Comparison of ENCODE assay signal across 25 mouse cellular contexts in genomic region chr13:92293883-92294282, GRCm38 (mm10). TPM values are rescaled to one million over a fixed set of nuclear protein-coding genes. Genes with fewer than 3 reads are reported as not detected.
DNase-seq lines count a peak whose midpoint lies in the region; ATAC-seq lines count a peak whose summit lies in the region.
"Had no signal": no experiment of that assay in that cellular context is flagged by ENCODE, and none has a peak within 500 bp of the region (broad histone marks: within the 10 kb centered on the region; RNA-seq: fewer than 3 reads in every experiment).

No protein-coding gene starts in this region.

- no peaks in the 10 kb centered on the region for H3K9me3 ChIP-seq in midbrain, embryonic 11.5 days (ENCODE audit: control insufficient read depth, low read length)
- H3K9me3 ChIP-seq: embryonic facial prominence, embryonic 12.5 days; embryonic facial prominence, embryonic 15.5 days; G1E; hindbrain, embryonic 12.5 days; hindbrain, embryonic 15.5 days had no signal

- 94% methylated on average over 5 of the region's 5 CpGs for WGBS in midbrain, embryonic 11.5 days

- H3K9ac ChIP-seq in midbrain, embryonic 11.5 days (ENCODE audit: low read length), result no peak overlapping the region
- H3K9ac ChIP-seq: embryonic facial prominence, embryonic 12.5 days; embryonic facial prominence, embryonic 15.5 days; forebrain, postnatal 0 days; hindbrain, embryonic 12.5 days; hindbrain, embryonic 15.5 days had no signal

- no peaks in the 10 kb centered on the region for H3K36me3 ChIP-seq in midbrain, embryonic 11.5 days (ENCODE audit: control insufficient read depth, insufficient read depth, low read length)

- H3K4me3 ChIP-seq in midbrain, embryonic 11.5 days (ENCODE audit: low read depth, low read length), result no peak overlapping the region
- H3K4me3 ChIP-seq: embryonic facial prominence, embryonic 12.5 days; embryonic facial prominence, embryonic 15.5 days; hindbrain, embryonic 12.5 days; hindbrain, embryonic 15.5 days had no signal

- peak; percentile 57 for ATAC-seq in activated CD4-positive, CD25-positive, alpha-beta regulatory T cell, adult 4 months
- no peak for ATAC-seq in midbrain, embryonic 11.5 days (ENCODE audit: low FRiP score)
- ATAC-seq: forebrain, embryonic 14.5 days; forebrain, postnatal 0 days; intestine, postnatal 0 days; Patski had no signal

- H3K27me3 ChIP-seq in midbrain, embryonic 11.5 days (ENCODE audit: control insufficient read depth, insufficient read depth, low read length), result no peaks in the 10 kb centered on the region
- H3K27me3 ChIP-seq: embryonic facial prominence, embryonic 12.5 days; embryonic facial prominence, embryonic 15.5 days; hindbrain, embryonic 12.5 days; hindbrain, embryonic 15.5 days; Patski had no signal

- H3K4me2 ChIP-seq in midbrain, embryonic 11.5 days, result no peak overlapping the region
- H3K4me2 ChIP-seq: embryonic facial prominence, embryonic 12.5 days; embryonic facial prominence, embryonic 15.5 days; heart, embryonic 11.5 days; hindbrain, embryonic 12.5 days; hindbrain, embryonic 15.5 days had no signal

- peak; percentile 35 for DNase-seq in CD4-positive, CD25-positive, alpha-beta regulatory T cell, adult 2 months (ENCODE audit: low read depth, low spot score)
- DNase-seq in naive thymus-derived CD4-positive, alpha-beta T cell, adult 2 months (ENCODE audit: low read depth), result peak; percentile 15
- no peak for DNase-seq in midbrain, embryonic 11.5 days (ENCODE audit: low spot score, missing footprints)
- no peak for DNase-seq in frontal cortex, postnatal 10 days (ENCODE audit: low spot score in 2 of 2)
- DNase-seq in kidney, adult 8-10 months, result no peak
- DNase-seq: adrenal gland, adult 2 months; adrenal gland, postnatal 14 days; cerebellum, adult 11 months; cerebellum, adult 2 months; cerebellum, adult 9-11 months; cerebellum, postnatal 25 days; forebrain, postnatal 0 days; gastrocnemius, postnatal 10 days; heart, adult 11 months had no signal

- no peak overlapping the region for H3K27ac ChIP-seq in midbrain, embryonic 11.5 days (ENCODE audit: low read depth, low read length)
- H3K27ac ChIP-seq: embryonic facial prominence, embryonic 12.5 days; embryonic facial prominence, embryonic 15.5 days; hindbrain, embryonic 12.5 days; hindbrain, embryonic 15.5 days had no signal

- H3K4me1 ChIP-seq in midbrain, embryonic 11.5 days (ENCODE audit: control insufficient read depth, insufficient read depth, low read length), result no peaks in the 10 kb centered on the region
- H3K4me1 ChIP-seq: embryonic facial prominence, embryonic 12.5 days; embryonic facial prominence, embryonic 15.5 days; hindbrain, embryonic 12.5 days; hindbrain, embryonic 15.5 days had no signal

RNA-seq across cellular contexts. Expression of gene Gm20379, which starts 11.9 kb away (rescaled TPM):
- 10 to 100 TPM in 1 of 2 experiments, 1 to 10 TPM in 1; 5.0 to 12.5 TPM for polyA plus RNA-seq in activated CD4-positive, CD25-positive, alpha-beta regulatory T cell, adult 4 months (2017; shearing (Covaris generic))
- polyA plus RNA-seq in midbrain, embryonic 11.5 days (2014; fragmentation: Nextera tagmentation; extraction: Ambion mirVana), result 0.74 and 0.80 TPM in 2 replicates
- polyA plus RNA-seq: adrenal gland, adult 2 months; cerebellum, adult 2 months; frontal cortex, adult 2 months; G1E; Patski had no signal

Comparison
In these comparisons a context has a peak if more than half of its experiments do, and no peak if none do; other contexts are left out.
1. DNase-seq: peak in CD4-positive, CD25-positive, alpha-beta regulatory T cell, adult 2 months (single experiment) and naive thymus-derived CD4-positive, alpha-beta T cell, adult 2 months (single experiment); none in midbrain, embryonic 11.5 days (single experiment), frontal cortex, postnatal 10 days (0 of 2) and kidney, adult 8-10 months (0 of 2).